Mouse (Mus musculus) liver (tissue): ENCODE data around the gene Sh3rf1.

Experiments used
- DNase-seq: peaks from one replicate; pipeline ENCODE4 v3.0.0-alpha.2; 2020; ENCODE audit warnings: mixed read lengths

The Sh3rf1 gene

GRCm38 (mm10) chr8:61428821-61429482, 205.3 kb downstream of the Sh3rf1 start:
- no peak for DNase-seq

- DNase-seq: no peak
Observed at GRCm38 (mm10) chr8:61435481-61435880, 211.8 kb downstream of the Sh3rf1 start.

GRCm38 (mm10) chr8:61436147-61436546, 212.5 kb downstream of the Sh3rf1 start:
- DNase-seq: no peak

DNA sequence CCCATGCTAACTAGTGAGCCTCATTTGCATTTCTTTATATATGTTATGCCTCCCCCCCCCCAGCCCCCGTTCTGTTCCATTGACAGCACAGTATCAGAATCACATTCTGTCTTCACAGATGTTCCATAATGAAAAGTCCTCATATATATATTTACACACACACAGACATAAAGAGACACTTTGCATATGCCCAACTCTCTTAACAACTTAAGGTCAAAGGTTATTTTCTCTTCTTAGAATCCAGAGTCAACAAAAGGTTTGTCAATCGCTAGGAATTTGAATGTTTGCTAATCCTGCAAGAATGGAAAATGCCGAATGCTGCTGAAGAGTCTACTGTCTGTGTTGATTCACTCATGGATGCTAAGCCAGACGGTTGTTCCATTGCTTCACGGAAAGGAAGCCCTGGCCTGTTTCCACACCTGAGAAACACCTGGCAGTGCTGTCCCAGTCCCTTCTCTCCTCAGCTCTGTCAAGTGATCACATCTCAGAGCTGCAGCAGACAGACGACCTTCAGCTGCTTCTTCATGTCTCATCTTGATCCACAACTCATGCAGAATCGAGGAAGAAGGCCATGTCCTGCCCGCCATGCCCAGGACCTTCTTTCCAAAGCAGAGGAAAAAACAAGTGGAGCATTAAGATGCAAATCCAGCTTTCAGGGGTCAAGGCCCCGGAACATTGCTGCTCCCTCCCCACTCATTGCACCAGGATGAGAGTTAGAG, 213.1 kb downstream of the Sh3rf1 start:
- no peak for DNase-seq

GRCm38 (mm10) chr8:61437305-61437605, 213.6 kb downstream of the Sh3rf1 start:
- DNase-seq: no peak

DNA sequence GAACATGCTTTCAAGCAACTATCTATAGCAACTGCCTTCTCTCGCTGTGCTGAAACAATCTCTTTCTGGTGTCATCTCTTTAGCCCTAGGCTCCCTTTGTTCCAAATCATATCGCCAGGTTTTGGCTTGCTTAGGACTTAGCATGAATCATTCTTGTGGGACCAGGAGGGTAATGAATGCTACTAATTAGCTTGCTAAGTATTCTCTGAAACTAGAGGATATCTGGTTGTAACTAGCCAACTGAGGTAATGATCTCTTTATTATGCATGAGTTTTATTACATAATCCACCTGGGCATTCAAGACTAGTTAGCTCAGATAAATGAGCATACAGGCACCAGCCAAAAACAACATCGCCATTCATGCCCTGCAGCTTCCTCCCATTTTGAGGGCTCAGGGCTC, 219.3 kb downstream of the Sh3rf1 start:
- DNase-seq: no peak

- no peak for DNase-seq
Observed at GRCm38 (mm10) chr8:61444358-61444757, 220.7 kb downstream of the Sh3rf1 start.
